Mouse (Mus musculus) lung, postnatal 10 days (tissue): Measurements from ENCODE around the gene Wipi1.

Source experiments
- DNase-seq: peaks from one replicate; pipeline ENCODE4 v3.0.0; 2021

The Wipi1 gene

GRCm38 (mm10) chr11:109575832-109576231 lies 35.9 kb downstream of the Wipi1 start:
- no peak for DNase-seq

DNA sequence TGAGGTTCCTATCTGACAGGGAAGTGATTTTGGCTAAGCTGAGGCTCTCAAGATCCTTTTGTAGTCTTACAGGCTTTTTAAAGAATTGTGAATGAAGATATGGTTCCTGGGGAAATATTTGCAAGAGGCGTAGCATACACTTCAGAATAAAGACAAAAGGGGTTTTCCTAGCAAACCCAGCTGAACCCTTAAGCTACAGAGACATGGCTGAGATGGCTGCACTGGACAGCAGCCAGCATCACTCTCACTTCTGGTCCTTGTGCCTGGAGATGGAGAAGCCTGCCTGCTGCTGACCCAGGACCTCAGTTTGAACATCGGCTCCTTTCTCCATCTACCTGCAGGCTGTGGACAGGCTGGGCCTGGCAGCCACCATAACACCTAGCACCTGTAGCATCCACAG lies 37.2 kb downstream of the Wipi1 start:
- no peak for DNase-seq

GRCm38 (mm10) chr11:109572051-109572450 lies 39.7 kb downstream of the Wipi1 start:
- DNase-seq, result no peak

DNA sequence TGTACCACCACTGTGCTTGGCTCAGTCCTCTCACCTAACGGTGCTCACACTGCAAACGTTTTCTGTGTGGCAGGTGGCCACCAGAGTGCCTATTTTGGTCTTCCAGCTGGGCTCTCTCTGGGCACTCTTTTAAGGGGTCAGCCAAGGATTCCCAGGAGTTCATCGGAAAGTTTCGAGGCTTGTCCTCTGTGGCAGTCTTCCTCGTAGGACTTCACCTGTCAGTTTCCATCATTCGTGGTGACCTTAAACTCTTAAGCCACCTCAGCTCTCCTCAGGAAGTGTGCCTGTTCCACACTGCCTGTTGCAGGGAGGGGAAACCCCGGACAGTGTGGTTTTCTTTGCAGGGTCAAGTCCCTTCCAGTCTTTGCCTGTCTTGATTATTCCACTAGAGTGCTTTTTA lies 42.0 kb downstream of the Wipi1 start:
- DNase-seq, result no peak

GRCm38 (mm10) chr11:109569007-109569618 lies 42.7 kb downstream of the Wipi1 start:
- no peak for DNase-seq

- no peak for DNase-seq
These were observed 47.1 kb downstream of the Wipi1 start for GRCm38 (mm10) chr11:109564466-109565214.

GRCm38 (mm10) chr11:109563708-109564107 lies 48.1 kb downstream of the Wipi1 start:
- no peak for DNase-seq

DNA sequence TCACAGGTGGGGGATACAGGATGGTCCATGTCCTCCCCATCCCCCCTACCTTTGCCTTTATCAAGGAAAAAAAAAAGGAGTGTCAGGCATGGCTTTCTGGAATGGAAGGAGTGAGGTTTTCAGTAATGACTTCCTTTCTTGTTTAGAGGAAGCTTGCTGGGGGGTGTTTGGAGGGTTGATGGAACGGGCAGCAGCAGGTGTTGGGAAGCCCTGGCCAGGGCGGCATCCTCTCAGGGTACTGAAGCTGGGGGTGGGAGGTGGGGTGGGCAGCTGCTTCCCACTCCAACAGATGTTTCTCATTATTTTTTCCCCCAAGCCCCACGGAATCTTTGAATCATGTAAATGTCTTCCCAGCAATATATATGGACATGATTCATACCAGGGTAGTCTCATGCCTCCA lies 50.3 kb downstream of the Wipi1 start:
- DNase-seq, result no peak

GRCm38 (mm10) chr11:109560793-109561257 lies 50.9 kb downstream of the Wipi1 start:
- DNase-seq, result peak; percentile 77

DNA sequence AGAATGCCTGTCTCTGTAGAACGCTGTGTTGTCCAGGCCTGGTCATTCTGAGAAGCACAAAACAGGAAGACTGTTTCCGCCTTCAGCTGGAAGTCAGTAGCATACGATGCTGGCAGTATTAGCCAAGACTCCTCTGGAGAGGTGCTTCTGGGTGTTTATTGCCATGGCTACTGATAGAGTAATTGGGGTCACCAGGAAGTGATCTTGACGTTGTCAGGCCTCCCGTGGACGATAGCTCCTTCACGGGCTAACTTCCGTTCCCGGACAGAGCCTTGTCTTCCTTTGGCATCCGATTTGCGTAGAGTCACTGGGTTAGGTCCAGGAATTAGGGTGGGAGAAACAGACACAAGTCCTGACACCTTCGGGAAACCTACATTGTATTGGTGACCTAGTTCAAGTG lies 52.5 kb downstream of the Wipi1 start:
- DNase-seq, result peak; percentile 19

GRCm38 (mm10) chr11:109557419-109557818 lies 54.3 kb downstream of the Wipi1 start:
- no peak for DNase-seq

- no peak for DNase-seq
These were observed 55.6 kb downstream of the Wipi1 start for GRCm38 (mm10) chr11:109556130-109556529.

- no peak for DNase-seq
These were observed 57.3 kb downstream of the Wipi1 start for GRCm38 (mm10) chr11:109554443-109554842.

- no peak for DNase-seq
These were observed 57.8 kb downstream of the Wipi1 start for GRCm38 (mm10) chr11:109553921-109554320.

- DNase-seq, result no peak
These were observed 62.0 kb downstream of the Wipi1 start for GRCm38 (mm10) chr11:109549599-109550290.

DNA sequence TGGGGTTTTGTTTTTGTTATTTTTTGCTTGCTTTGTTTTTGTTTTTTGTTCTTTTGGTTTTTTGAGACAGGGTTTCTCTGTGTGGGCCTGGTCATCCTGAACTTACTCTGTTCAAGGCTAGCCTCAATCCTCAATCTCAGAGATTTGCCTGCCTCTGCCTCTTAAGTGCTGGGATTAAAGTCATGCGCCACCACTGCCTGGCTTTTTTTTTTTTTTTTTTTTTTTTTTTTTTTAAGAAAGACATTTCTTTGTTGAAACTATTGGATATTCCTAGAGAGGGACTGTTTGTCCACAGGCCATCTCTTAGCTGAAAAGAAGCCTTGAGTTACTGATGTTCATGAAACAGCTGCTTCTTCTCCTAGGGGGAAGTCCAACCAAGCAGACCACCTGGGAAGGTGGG lies 64.1 kb downstream of the Wipi1 start:
- no peak for DNase-seq

DNA sequence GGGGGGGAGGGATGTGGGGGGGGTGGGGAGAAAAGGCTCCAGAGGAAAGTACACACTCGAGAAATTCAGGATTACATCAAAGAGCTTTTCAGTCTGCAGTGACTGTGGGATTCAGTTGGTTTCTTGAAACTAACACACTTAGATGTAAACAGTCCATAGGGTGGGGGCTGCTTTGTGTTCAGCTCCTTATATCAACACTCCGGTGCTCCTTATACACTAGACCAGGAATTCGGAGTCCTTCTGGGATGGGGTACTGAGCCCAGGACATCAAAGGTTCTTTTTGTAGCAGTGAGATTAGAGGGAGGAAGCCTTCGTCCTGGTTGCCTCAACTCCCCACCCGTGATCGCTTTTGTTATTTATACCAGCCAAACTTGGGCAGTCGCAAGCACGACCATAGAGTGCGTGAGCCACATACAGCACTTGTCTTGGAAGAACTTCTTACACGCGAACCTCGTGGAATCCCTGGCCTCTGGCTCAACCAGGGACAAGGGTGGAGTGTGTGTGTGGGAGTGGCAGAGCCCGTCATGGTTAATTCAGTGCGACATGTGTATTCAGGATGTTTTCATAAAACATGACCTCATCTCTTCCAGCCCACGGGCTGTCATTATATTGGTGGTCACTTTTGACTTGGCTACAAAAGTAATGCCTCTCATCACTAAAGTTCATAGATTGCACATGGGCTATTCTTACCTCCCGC lies 65.3 kb downstream of the Wipi1 start:
- peak; percentile 46 for DNase-seq

DNA sequence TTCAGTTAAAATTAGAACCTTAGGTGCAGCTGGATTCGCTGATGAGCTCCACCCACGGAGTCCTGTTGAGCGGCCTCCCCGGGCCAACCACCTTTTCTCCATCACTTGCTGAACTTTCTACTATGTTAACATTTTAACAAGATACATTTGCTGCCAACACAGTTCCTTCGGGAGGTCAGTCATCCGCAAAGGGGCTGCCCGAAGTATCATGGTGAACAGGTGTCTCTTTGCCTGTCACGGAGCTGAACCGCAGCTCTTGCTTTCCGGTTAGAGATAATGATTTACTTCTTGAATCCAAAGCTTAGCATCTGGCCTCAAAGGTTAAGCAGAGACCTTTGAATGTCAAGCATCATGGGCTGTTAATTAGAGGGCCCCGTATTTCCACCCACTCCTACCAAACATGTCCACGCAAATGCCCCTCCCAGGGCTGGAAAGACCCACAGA lies 66.0 kb downstream of the Wipi1 start:
- no peak for DNase-seq

- no peak for DNase-seq
These were observed 66.5 kb downstream of the Wipi1 start for GRCm38 (mm10) chr11:109545265-109545664.

- DNase-seq, result no peak
These were observed 67.3 kb downstream of the Wipi1 start for GRCm38 (mm10) chr11:109544432-109544831.

DNA sequence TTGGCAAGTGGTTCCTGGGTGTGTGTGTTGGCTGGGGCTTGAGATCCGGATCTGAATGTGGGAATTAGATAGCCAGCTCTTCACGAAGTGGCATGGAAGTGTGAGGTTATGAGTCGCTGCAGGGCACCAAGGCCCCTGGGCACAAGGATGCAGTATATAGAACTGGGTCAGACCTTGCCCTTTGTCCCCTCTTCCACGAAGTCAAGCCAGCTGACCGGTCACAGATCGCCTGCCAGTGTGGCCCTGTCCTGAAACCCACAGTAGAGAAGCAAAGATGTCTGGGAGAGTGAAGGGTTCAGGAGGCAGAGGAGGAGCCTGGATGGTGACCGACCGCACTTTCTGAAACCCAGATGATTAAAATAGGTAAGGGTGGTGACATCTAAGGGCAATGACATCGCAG lies 68.3 kb downstream of the Wipi1 start:
- no peak for DNase-seq

DNA sequence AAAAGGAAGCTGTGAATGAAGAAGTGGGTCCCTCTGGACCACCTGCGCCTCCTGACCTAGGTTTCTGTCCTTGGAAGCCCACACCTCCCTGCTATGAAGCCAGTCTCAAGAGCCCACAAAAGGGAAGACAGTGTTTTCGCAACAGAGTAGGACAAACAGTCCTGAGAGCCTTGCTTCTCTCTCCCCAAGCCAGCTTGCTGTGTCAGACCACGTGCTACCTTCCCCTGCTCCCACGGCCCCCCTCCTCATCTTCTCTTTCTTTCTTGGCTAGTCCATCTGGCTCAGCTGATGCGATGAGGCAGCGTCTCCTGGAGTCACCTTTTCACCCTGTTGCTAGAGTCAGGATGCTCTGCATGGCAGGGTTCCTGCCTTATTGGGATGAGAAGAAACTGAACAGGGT lies 72.5 kb downstream of the Wipi1 start:
- peak; percentile 14 for DNase-seq

DNA sequence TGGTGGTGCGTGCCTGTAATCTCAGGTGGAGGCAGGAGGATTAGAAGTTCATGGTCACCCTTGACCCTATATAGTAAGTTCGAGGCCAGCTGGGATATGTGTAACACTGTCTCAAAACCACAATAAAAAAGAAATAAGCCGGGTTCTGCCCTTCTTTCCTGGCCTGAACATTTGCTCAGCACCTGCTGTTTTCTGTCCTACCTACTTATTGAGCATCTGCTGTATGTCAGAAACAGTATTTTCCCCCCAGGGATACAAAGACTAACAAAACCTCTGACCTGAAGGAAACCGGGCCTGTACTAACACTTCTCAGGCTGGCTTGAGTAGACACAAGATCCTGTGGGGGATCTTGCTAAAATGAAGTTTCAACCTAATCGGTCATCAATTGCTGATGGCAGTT lies 74.8 kb downstream of the Wipi1 start:
- DNase-seq, result no peak
